Mouse (Mus musculus): ENCODE measurements around the gene Vars. TPM values are rescaled to one million over a fixed set of nuclear protein-coding genes. Genes with fewer than 3 reads are reported as not detected.

Gene Vars
- total RNA-seq, 2 experiments from 2014 or later = 24.5 to 26.0 TPM

DNA sequence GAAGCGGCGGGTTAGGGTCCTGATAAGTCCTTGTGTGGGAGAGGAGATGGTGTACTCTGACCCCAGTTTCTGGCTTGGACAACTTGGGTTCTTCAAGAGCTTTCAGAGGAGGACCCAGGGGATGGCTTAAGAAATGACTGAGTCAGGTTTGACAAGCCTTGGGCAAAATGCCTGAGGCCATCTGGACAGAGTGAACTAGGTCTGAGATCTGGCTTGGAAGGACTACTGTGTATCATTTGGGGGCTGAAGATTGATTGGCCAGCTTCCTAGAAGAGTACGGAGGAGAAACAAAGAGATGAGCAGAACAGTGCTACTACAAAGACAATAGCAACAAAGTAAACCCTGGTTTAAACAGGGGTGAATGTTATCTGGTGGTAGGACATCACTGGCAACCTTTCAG is 62.7 kb downstream of the Vars start:
- intact Hi-C loops (cut with DNase I) = no loop called here
- peak; percentile 42 to 61 for DNase-seq

DNA sequence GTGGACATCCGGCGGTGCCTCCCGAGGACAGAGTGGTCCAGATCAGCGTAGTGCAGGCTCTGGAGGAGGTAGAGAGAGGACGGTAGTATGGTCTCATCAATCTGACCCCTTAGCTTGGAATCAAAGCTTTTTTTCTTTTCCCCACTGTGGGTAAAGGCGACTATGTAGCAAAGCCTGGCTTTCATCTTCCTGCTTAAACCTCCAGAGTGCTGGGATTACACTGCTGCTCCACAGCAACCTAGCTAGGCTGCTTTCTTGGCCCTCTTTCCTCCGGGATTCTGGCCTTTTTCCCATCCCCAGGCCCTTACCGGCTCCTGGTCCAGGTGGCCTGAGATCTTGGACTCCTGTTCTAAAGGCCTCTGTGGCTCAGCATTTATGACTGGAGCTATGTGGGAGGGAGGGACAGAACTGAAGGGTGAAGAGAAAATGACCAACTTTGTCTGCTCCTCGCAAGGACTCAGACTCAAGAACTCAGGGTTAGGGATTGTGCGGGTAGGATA is 63.6 kb downstream of the Vars start:
- intact Hi-C loops (cut with DNase I) = no loop called here

DNA sequence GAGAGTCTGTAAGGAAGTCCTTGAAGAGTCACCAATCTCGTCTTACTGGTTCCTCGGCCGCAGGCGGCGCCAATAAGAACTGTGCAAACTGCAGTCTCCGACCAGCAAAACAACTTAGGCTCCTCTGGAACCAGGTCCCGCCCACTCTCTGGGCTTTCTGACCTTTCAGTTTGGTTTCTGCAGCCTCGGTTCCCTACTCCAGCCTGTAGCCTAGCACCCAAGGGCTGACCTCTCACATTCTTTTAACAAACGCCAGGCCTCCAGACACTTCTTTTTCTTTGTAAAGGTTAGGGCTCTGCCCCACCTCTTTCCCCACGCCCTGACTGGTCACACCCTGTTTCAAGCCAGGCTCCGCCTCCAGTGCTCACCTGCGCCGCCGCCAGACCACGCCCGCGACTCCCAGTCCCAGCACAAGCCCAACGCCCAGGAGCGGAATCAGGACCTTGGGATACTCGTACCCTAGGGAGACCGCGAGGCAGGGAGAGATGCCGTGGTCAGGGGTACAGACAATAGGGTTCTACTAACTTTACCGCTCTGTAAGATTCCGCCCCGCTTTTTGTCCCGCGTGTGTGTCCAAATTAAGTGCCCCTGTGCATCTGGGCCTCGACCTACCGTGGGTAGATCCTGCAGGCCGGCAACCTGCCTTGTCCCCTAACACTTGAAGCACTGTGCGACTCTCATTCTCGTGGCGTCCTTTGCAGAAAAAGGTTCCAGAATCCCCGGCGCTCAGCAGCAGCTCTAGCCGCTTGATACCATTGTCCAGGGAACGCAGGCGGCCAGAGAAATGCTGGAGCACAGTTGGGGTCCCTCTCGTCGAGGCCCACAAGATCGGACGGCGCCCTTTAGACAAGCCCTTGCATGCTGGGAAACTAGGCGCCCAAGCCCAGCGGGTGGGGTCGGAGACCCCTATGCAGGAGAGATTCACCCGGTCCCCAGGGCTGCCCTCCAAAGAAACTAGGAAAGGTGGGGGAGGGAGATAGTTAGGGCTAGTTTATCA is 64.5 kb downstream of the Vars start, which contains the start of gene Ly6g6c:
Gene Ly6g6c (plus strand): TSS at position 438 of the 997 bp plus-strand sequence.
- intact Hi-C loops (cut with DNase I) = no loop called here
- peak; percentile 53 to 59 for DNase-seq

More for the DNA sequence above, 63.6 kb downstream of the Vars start:
- no peak for DNase-seq

Other genes with a start within 250 kb of the Vars start
- not detected for gene Cyp21a1, start 196.4 kb upstream of the Vars start, total RNA-seq (2021)
- gene Stk19, start 164.0 kb upstream of the Vars start, total RNA-seq (2021) = 10 to 100 TPM; 10.7 to 13.5 TPM
- gene Dxo, start 164.0 kb upstream of the Vars start, total RNA-seq (2021) = 10 to 100 TPM; 17.5 to 18.2 TPM
- gene Skiv2l, start 150.8 kb upstream of the Vars start, total RNA-seq (2021) = 10 to 100 TPM; 25.0 to 25.4 TPM
- gene Nelfe, start 150.6 kb upstream of the Vars start, total RNA-seq (2021) = 10 to 100 TPM; 13.1 to 15.5 TPM
- gene Cfb, start 138.5 kb upstream of the Vars start, total RNA-seq (2021) = 1 to 10 TPM; 6.3 to 7.8 TPM
- gene Zbtb12, start 121.5 kb upstream of the Vars start, total RNA-seq (2021) = 1 to 10 TPM; 5.1 to 6.1 TPM
- not detected for gene Gm20547, start 118.9 kb upstream of the Vars start, total RNA-seq (2021)
- 1 to 10 TPM; 4.3 to 6.0 TPM for gene C2, start 102.7 kb upstream of the Vars start, total RNA-seq (2021)
- 10 to 100 TPM; 45.2 to 49.4 TPM for gene Ehmt2, start 102.5 kb upstream of the Vars start, total RNA-seq (2021)
- under 1 TPM in 1 of 2 experiments, not detected in 1; 0.17 TPM for gene Slc44a4, start 86.5 kb upstream of the Vars start, total RNA-seq (2021)
- 10 to 100 TPM; 14.0 to 14.6 TPM for gene Neu1, start 69.7 kb upstream of the Vars start, total RNA-seq (2021)
- 1 to 10 TPM; 3.8 to 3.9 TPM for gene Hspa1b, start 41.7 kb upstream of the Vars start, total RNA-seq (2021)
- not detected for gene Gm20481, start 31.1 kb upstream of the Vars start, total RNA-seq (2021)
- 1 to 10 TPM; 2.3 to 3.3 TPM for gene Hspa1a, start 28.8 kb upstream of the Vars start, total RNA-seq (2021)
- gene Hspa1l, start 28.3 kb upstream of the Vars start, total RNA-seq (2021) = 1 to 10 TPM; 2.7 to 4.7 TPM
- 10 to 100 TPM; 19.2 to 25.0 TPM for gene Lsm2, start 19.1 kb upstream of the Vars start, total RNA-seq (2021)
- gene Vwa7, start 15.6 kb downstream of the Vars start, total RNA-seq (2021) = 1 to 10 TPM; 5.3 to 5.9 TPM
- gene Sapcd1, start 27.0 kb downstream of the Vars start, total RNA-seq (2021) = under 1 TPM; 0.34 to 0.48 TPM
- 1 to 10 TPM; 1.6 to 2.0 TPM for gene Msh5, start 45.8 kb downstream of the Vars start, total RNA-seq (2021)
- 10 to 100 TPM; 61.6 to 72.9 TPM for gene Clic1, start 49.0 kb downstream of the Vars start, total RNA-seq (2021)
- 10 to 100 TPM; 49.3 to 50.0 TPM for gene Ddah2, start 58.0 kb downstream of the Vars start, total RNA-seq (2021)
- gene Ly6g6c, start 64.4 kb downstream of the Vars start, total RNA-seq (2021) = not detected
- under 1 TPM; 0.61 to 0.74 TPM for gene Mpig6b, start 65.2 kb downstream of the Vars start, total RNA-seq (2021)
- gene Ly6g6e, start 75.9 kb downstream of the Vars start, total RNA-seq (2021) = not detected
- 1 to 10 TPM in 1 of 2 experiments, under 1 TPM in 1; 0.67 to 3.3 TPM for gene Ly6g6d, start 77.1 kb downstream of the Vars start, total RNA-seq (2021)
- gene Ly6g6f, start 84.6 kb downstream of the Vars start, total RNA-seq (2021) = not detected
- 10 to 100 TPM; 53.7 to 56.7 TPM for gene Abhd16a, start 88.3 kb downstream of the Vars start, total RNA-seq (2021)
- gene Ly6g5c, start 107.3 kb downstream of the Vars start, total RNA-seq (2021) = not detected
- gene Ly6g5b, start 114.4 kb downstream of the Vars start, total RNA-seq (2021) = under 1 TPM in 1 of 2 experiments, not detected in 1; 0.41 TPM
- 1 to 10 TPM; 7.0 to 7.7 TPM for gene Gpank1, start 120.5 kb downstream of the Vars start, total RNA-seq (2021)
- gene Csnk2b, start 121.1 kb downstream of the Vars start, total RNA-seq (2021) = 100 to 1,000 TPM; 172 to 176 TPM
- gene D17H6S53E, start 125.4 kb downstream of the Vars start, total RNA-seq (2021) = 10 to 100 TPM; 28.0 to 29.6 TPM
- gene Apom, start 131.1 kb downstream of the Vars start, total RNA-seq (2021) = not detected
- 100 to 1,000 TPM; 237 to 245 TPM for gene Bag6, start 134.2 kb downstream of the Vars start, total RNA-seq (2021)
- gene Prrc2a, start 163.9 kb downstream of the Vars start, total RNA-seq (2021) = 100 to 1,000 TPM; 148 to 174 TPM
- gene Aif1, start 175.1 kb downstream of the Vars start, total RNA-seq (2021) = 1 to 10 TPM; 1.4 to 2.8 TPM
- gene Lst1, start 187.5 kb downstream of the Vars start, total RNA-seq (2021) = 1 to 10 TPM; 3.8 to 4.0 TPM
- 1 to 10 TPM; 1.2 to 3.8 TPM for gene Ltb, start 193.5 kb downstream of the Vars start, total RNA-seq (2021)
- gene Tnf, start 201.0 kb downstream of the Vars start, total RNA-seq (2021) = under 1 TPM; 0.29 to 0.39 TPM
- gene Lta, start 204.4 kb downstream of the Vars start, total RNA-seq (2021) = under 1 TPM in 1 of 2 experiments, not detected in 1; 0.20 TPM
- under 1 TPM in 1 of 2 experiments, not detected in 1; 0.71 TPM for gene Gm16181, start 219.8 kb downstream of the Vars start, total RNA-seq (2021)
- gene Atp6v1g2, start 232.7 kb downstream of the Vars start, total RNA-seq (2021) = 1 to 10 TPM; 4.1 to 4.4 TPM
- 10 to 100 TPM in 1 of 2 experiments, 1 to 10 TPM in 1; 8.4 to 10.4 TPM for gene Nfkbil1, start 234.8 kb downstream of the Vars start, total RNA-seq (2021)
- 100 to 1,000 TPM; 107 to 118 TPM for gene Ddx39b, start 240.8 kb downstream of the Vars start, total RNA-seq (2021)

Data from heart, postnatal 14 days (tissue).